Mouse (Mus musculus) heart, embryonic 15.5 days (tissue): Measurements from ENCODE around the gene Slc19a3. TPM values are rescaled to one million over a fixed set of nuclear protein-coding genes. Genes with fewer than 3 reads are reported as not detected.
"Not testable (repeated sequence)": the region's sequence is repeated elsewhere in the genome, so short reads cannot be mapped to it uniquely, and the experiment has no call there.

Source experiments
- ATAC-seq: fragments of 200-750 bp; cut with Nextera tagmentation; replicated peaks from 2 replicates; pipeline ENCODE4 v1.8.0; 2017; ENCODE audit warnings: low read depth, moderate TSS enrichment; ENCODE audit not compliant: insufficient number of reproducible peaks, insufficient read depth, low FRiP score
- H3K27ac ChIP-seq: fragments of 300-500 bp; sonication (generic); 2 replicates; pipeline ENCODE4 v1.5.1; 2015; ENCODE audit warnings: mild to moderate bottlenecking, inconsistent platforms
- H3K27me3 ChIP-seq: fragments of 300-500 bp; sonication (generic); 2 replicates; pipeline ENCODE4 v1.6.1; 2015; ENCODE audit warnings: inconsistent platforms
- H3K36me3 ChIP-seq: fragments of 300-500 bp; sonication (generic); 2 replicates; pipeline ENCODE4 v1.6.1; 2015; ENCODE audit warnings: mild to moderate bottlenecking, inconsistent platforms
- H3K4me1 ChIP-seq: fragments of 300-500 bp; sonication (generic); replicated peaks from 2 replicates; pipeline ENCODE4 v1.6.1; 2015; ENCODE audit warnings: inconsistent platforms
- H3K4me2 ChIP-seq: fragments of 300-500 bp; sonication (generic); 2 replicates; pipeline ENCODE4 v1.6.1; 2015; ENCODE audit warnings: inconsistent platforms, mild to moderate bottlenecking, moderate library complexity
- H3K4me3 ChIP-seq: fragments of 300-500 bp; sonication (generic); 2 replicates; pipeline ENCODE4 v1.5.1; 2015; ENCODE audit warnings: mild to moderate bottlenecking, inconsistent platforms
- H3K9ac ChIP-seq: fragments of 300-500 bp; sonication (generic); 2 replicates; pipeline ENCODE4 v1.6.1; 2015; ENCODE audit warnings: mild to moderate bottlenecking, inconsistent platforms
- H3K9me3 ChIP-seq: fragments of 300-500 bp; sonication (generic); replicated peaks from 2 replicates; pipeline ENCODE4 v1.6.1; 2016; ENCODE audit warnings: inconsistent platforms
- WGBS: fragments of 180-500 bp; shearing (Covaris S2); methylation state at CpG from one replicate; pipeline ENCODE4 v1.1.7; 2015; ENCODE audit warnings: mixed read lengths; 5-methylcytosine and 5-hydroxymethylcytosine counted together
- polyA plus RNA-seq: library from polyadenylated mRNA; unstranded; fragments of >200 nt; fragmentation: Nextera tagmentation; extraction: Ambion mirVana; gene quantifications from 2 replicates; pipeline ENCODE4 v1.2.1, GENCODE M21; 2015

Slc19a3 gene
- polyA plus RNA-seq, 1 experiment from 2014 or later = 2.0 TPM

DNA sequence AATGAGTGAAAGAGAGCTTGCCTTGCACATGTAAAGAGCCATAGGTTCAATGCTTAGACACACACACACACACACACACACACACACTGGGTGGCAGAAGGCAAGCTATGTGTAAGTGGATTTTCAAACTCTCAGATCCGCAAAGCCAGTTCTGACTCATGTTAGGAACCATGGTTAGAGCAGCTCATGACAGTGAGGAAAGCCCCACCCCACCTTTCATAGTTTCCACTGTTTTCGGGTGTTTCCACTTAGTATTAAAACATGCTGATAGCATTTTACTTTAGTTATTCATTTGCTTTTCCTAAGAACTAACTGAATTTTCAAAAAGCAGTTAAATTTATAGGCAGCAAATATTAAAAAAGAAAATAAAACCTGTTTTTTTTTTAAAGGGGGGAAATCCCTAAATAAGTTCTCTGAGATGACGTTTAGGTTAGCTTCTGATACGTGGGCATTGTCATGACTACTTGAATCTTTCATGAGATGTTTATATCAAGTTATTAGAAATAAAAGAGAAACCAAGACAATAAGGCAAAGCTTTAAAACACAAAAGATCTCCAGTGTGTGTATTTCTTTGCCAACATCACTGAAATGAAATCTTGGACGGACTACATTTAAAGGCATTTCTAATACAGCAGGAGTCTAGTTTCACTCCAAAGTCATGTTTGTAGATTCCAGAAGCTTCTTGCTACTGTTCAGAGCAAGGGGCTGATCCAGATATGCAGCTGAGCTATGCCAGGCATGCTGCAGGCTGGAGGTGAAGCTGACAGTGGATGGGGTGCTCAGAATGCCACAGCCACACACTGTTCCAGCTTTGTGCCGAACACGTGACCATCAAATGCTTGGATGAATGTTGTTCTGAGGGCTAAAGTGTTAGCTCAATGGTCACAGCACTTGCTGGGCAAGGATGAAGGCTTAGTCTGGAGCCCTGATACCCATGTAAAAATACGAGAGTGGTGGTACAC is 31.7 kb downstream of the Slc19a3 start:
- H3K27me3 ChIP-seq = no peaks in the 10 kb centered on the region
- no peaks in the 10 kb centered on the region for H3K9me3 ChIP-seq
- 50% methylated on average over 8 of the region's 8 CpGs for WGBS
- ATAC-seq = peak; percentile 47; the same call in 1 of the 2 replicates
- H3K4me2 ChIP-seq = no peak overlapping the region
- H3K4me1 ChIP-seq = peaks cover 11% of the 10 kb centered on the region; the same call in 1 of the 2 replicates
- no peak overlapping the region for H3K9ac ChIP-seq
- no peak overlapping the region for H3K27ac ChIP-seq
- no peaks in the 10 kb centered on the region for H3K36me3 ChIP-seq
- H3K4me3 ChIP-seq = no peak overlapping the region

DNA sequence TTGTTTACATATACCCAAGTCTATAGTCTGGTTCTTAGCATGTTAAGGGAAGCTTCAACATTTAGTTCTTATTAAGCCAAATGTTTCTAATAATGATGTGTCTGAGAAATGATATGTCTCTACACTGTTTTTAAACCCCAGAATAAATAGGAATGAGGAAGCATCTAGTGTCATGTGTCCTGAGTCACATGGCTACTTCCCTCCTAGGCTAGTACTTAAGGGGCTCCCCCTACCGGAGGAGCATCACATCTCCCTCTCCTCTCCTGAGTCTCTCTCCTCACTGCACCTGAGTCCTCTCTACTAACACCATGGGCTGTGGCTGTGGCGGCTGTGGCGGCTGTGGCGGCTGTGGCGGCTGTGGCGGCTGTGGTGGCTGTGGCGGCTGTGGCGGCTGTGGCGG is 37.9 kb downstream of the Slc19a3 start, which contains the start of gene Gm47959:
Gene Gm47959, plus strand, starts transcription at position 243 of the 400 bp plus-strand sequence.
- H3K36me3 ChIP-seq, H3K4me1 ChIP-seq, H3K27me3 ChIP-seq, H3K4me2 ChIP-seq, H3K9me3 ChIP-seq, H3K9ac ChIP-seq, H3K4me3 ChIP-seq, H3K27ac ChIP-seq, ATAC-seq: not testable (repeated sequence)
- 97% methylated on average over 9 of the region's 9 CpGs for WGBS

DNA sequence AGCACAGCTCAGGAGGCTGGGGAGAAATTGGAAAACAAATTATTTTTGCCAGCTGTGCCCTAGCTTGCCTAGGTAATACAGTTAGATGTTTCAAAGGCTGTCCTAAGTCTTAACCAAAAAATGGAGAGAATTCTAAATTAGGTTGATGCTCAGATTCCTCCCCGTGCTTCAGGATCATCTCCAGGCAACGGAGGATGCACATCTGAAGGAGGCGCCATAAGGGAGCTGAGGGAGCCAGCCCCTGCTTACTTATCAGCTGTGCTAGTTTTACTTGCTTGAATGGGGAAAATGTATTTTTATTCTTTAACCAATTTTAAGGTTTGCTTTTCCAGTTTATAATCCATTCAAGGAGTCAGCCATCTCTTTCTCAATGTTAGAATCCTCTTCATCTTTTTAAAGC is 44.3 kb downstream of the Slc19a3 start:
- 83% methylated on average over 3 of the region's 3 CpGs for WGBS
- Histone ChIP-seq H3K9ac (no peak overlapping the region), H3K4me3 (no peak overlapping the region), H3K27me3 (no peaks in the 10 kb centered on the region), H3K4me1 (no peaks in the 10 kb centered on the region), H3K36me3 (no peaks in the 10 kb centered on the region), H3K4me2 (no peak overlapping the region), H3K9me3 (no peaks in the 10 kb centered on the region), H3K27ac (no peak overlapping the region)
- no peak for ATAC-seq

DNA sequence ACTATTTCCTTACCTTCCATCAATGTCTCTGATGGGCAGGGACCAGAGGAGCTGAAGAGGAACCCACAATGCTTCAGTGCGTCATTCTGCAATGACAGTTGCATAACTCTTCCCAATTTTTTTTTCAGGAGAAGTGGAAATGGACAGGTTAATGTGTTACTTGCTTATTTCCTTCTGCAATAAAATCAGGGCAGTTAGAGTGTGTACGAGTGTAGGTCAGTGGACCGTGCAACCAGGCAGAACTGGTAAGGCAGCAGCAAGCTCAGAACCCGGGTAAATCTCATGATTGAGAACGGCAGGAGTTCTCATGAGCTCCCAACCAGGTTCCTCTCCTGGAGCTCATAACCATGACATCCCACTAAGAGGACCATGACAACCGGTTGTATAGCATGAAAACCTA is 46.2 kb downstream of the Slc19a3 start:
- H3K4me1 ChIP-seq = peaks cover 3% of the 10 kb centered on the region; the same call in 1 of the 2 replicates
- H3K36me3 ChIP-seq = no peaks in the 10 kb centered on the region
- no peak overlapping the region for H3K9ac ChIP-seq
- H3K27me3 ChIP-seq = no peaks in the 10 kb centered on the region
- no peak overlapping the region for H3K27ac ChIP-seq
- WGBS = 90% methylated on average over 6 of the region's 6 CpGs
- no peak overlapping the region for H3K4me2 ChIP-seq
- ATAC-seq = no peak
- no peaks in the 10 kb centered on the region for H3K9me3 ChIP-seq
- H3K4me3 ChIP-seq = no peak overlapping the region

GRCm38 (mm10) chr1:82991596-82991995 is 46.7 kb downstream of the Slc19a3 start:
- Histone ChIP-seq H3K4me1 (peaks cover 3% of the 10 kb centered on the region; the same call in 1 of the 2 replicates), H3K4me3 (no peak overlapping the region), H3K27ac (no peak overlapping the region), H3K27me3 (no peaks in the 10 kb centered on the region), H3K9me3 (no peaks in the 10 kb centered on the region), H3K4me2 (no peak overlapping the region), H3K9ac (no peak overlapping the region), H3K36me3 (no peaks in the 10 kb centered on the region)
- 74% methylated on average over 3 of the region's 3 CpGs for WGBS
- ATAC-seq = no peak

GRCm38 (mm10) chr1:82991062-82991461 is 47.2 kb downstream of the Slc19a3 start:
- no peak overlapping the region for H3K4me2 ChIP-seq
- H3K9ac ChIP-seq = no peak overlapping the region
- H3K36me3 ChIP-seq = no peaks in the 10 kb centered on the region
- H3K27me3 ChIP-seq = no peaks in the 10 kb centered on the region
- H3K4me3 ChIP-seq = no peak overlapping the region
- no peaks in the 10 kb centered on the region for H3K9me3 ChIP-seq
- peaks cover 3% of the 10 kb centered on the region; the same call in 1 of the 2 replicates for H3K4me1 ChIP-seq
- WGBS = 54% methylated on average over 4 of the region's 4 CpGs
- no peak for ATAC-seq
- H3K27ac ChIP-seq = no peak overlapping the region

- 19% methylated on average over 4 of the region's 4 CpGs for WGBS
These were observed 50.6 kb downstream of the Slc19a3 start for GRCm38 (mm10) chr1:82987530-82988198.

GRCm38 (mm10) chr1:82986738-82987137 is 51.5 kb downstream of the Slc19a3 start:
- H3K4me1 ChIP-seq = peaks cover 3% of the 10 kb centered on the region; the same call in 1 of the 2 replicates
- no peaks in the 10 kb centered on the region; the same call in 1 of the 2 replicates for H3K9me3 ChIP-seq
- no peak overlapping the region for H3K4me3 ChIP-seq
- H3K36me3 ChIP-seq = no peaks in the 10 kb centered on the region
- no peak overlapping the region for H3K9ac ChIP-seq
- no peak for ATAC-seq
- H3K27me3 ChIP-seq = no peaks in the 10 kb centered on the region
- no peak overlapping the region for H3K27ac ChIP-seq
- H3K4me2 ChIP-seq = no peak overlapping the region
- 88% methylated on average over 6 of the region's 6 CpGs for WGBS

More at GRCm38 (mm10) chr1:82987530-82988198, 50.6 kb downstream of the Slc19a3 start:
- Histone ChIP-seq H3K9me3 (no peaks in the 10 kb centered on the region; the same call in 1 of the 2 replicates), H3K4me1 (peaks cover 3% of the 10 kb centered on the region; the same call in 1 of the 2 replicates), H3K27me3 (no peaks in the 10 kb centered on the region), H3K4me3 (no peak overlapping the region), H3K4me2 (no peak overlapping the region), H3K27ac (no peak overlapping the region), H3K36me3 (no peaks in the 10 kb centered on the region), H3K9ac (no peak overlapping the region)
- ATAC-seq = 0 out of 2 replicates have a peak, but pooled peaks have one; percentile 27

- Histone ChIP-seq H3K27me3 (no peaks in the 10 kb centered on the region), H3K9me3 (no peaks in the 10 kb centered on the region), H3K9ac (no peak overlapping the region), H3K4me2 (no peak overlapping the region), H3K27ac (no peak overlapping the region), H3K36me3 (no peaks in the 10 kb centered on the region), H3K4me1 (peaks cover 11% of the 10 kb centered on the region), H3K4me3 (no peak overlapping the region)
- ATAC-seq = no peak
These were observed 60.4 kb downstream of the Slc19a3 start for GRCm38 (mm10) chr1:82977840-82978239.

- Histone ChIP-seq H3K4me2 (no peak overlapping the region), H3K9ac (no peak overlapping the region), H3K9me3 (no peaks in the 10 kb centered on the region), H3K4me1 (peaks cover 27% of the 10 kb centered on the region), H3K27me3 (no peaks in the 10 kb centered on the region), H3K4me3 (no peak overlapping the region), H3K36me3 (no peaks in the 10 kb centered on the region), H3K27ac (no peak overlapping the region)
- 63% methylated on average over 5 of the region's 5 CpGs for WGBS
- ATAC-seq = no peak
These were observed 62.5 kb downstream of the Slc19a3 start for GRCm38 (mm10) chr1:82975750-82976149.

GRCm38 (mm10) chr1:82974342-82974741 is 63.9 kb downstream of the Slc19a3 start:
- Histone ChIP-seq H3K27ac (no peak overlapping the region), H3K9ac (no peak overlapping the region), H3K4me1 (peaks cover 27% of the 10 kb centered on the region), H3K36me3 (no peaks in the 10 kb centered on the region), H3K9me3 (no peaks in the 10 kb centered on the region), H3K4me2 (no peak overlapping the region), H3K4me3 (no peak overlapping the region), H3K27me3 (no peaks in the 10 kb centered on the region)
- 65% methylated on average over 9 of the region's 9 CpGs for WGBS
- ATAC-seq = no peak; the same call in 1 of the 2 replicates
